Mouse (Mus musculus): ENCODE data around the gene Ankrd11. TPM values are rescaled to one million over a fixed set of nuclear protein-coding genes. Genes with fewer than 3 reads are reported as not detected.

Gene Ankrd11
- total RNA-seq, 2 experiments from 2014 or later, result 146 to 151 TPM

GRCm38 (mm10) chr8:122942803-122943713 lies 99.0 kb downstream of the Ankrd11 start:
- peak in 1 of 2 experiments; percentile 43 for DNase-seq (ENCODE audit: low spot score in 2 of 2)
- intact Hi-C loops (cut with DNase I), result no loop called here

- intact Hi-C loops (cut with DNase I), result no loop called here
- no peak for DNase-seq (ENCODE audit: low spot score in 2 of 2)
Measured at GRCm38 (mm10) chr8:122938591-122938990, 103.5 kb downstream of the Ankrd11 start.

- DNase-seq (ENCODE audit: low spot score in 2 of 2), result no peak
- intact Hi-C loops (cut with DNase I), result no loop called here
Measured at GRCm38 (mm10) chr8:122938170-122938569, 103.9 kb downstream of the Ankrd11 start.

GRCm38 (mm10) chr8:122937545-122938053 lies 104.5 kb downstream of the Ankrd11 start:
- no peak for DNase-seq (ENCODE audit: low spot score in 2 of 2)
- intact Hi-C loops (cut with DNase I), result no loop called here

- intact Hi-C loops (cut with DNase I), result no loop called here
- no peak for DNase-seq (ENCODE audit: low spot score in 2 of 2)
Measured at GRCm38 (mm10) chr8:122935912-122936311, 106.2 kb downstream of the Ankrd11 start.

- intact Hi-C loops (cut with DNase I), result no loop called here
- no peak for DNase-seq (ENCODE audit: low spot score in 2 of 2)
Measured at GRCm38 (mm10) chr8:122935118-122935517, 107.0 kb downstream of the Ankrd11 start.

- no peak for DNase-seq (ENCODE audit: low spot score in 2 of 2)
Measured at GRCm38 (mm10) chr8:122933973-122934372, 108.1 kb downstream of the Ankrd11 start.

GRCm38 (mm10) chr8:122932561-122932959 lies 109.5 kb downstream of the Ankrd11 start:
- intact Hi-C loops (cut with DNase I), result loop anchor here (5.0 kb wide), 2 partner anchors 55 to 110 kb away; partner anchors contain the start of gene Ankrd11
- no peak for DNase-seq (ENCODE audit: low spot score in 2 of 2)

More at GRCm38 (mm10) chr8:122933973-122934372, 108.1 kb downstream of the Ankrd11 start:
- intact Hi-C loops (cut with DNase I), result loop anchor here (5.0 kb wide), 2 partner anchors 53 to 108 kb away; partner anchors contain the start of gene Ankrd11

- intact Hi-C loops (cut with DNase I), result loop anchor here (5.0 kb wide), 2 partner anchors 55 to 110 kb away; partner anchors contain the start of gene Ankrd11
- peak; percentile 80 to 88 for DNase-seq (ENCODE audit: low spot score in 2 of 2)
Measured at GRCm38 (mm10) chr8:122931834-122932560, 110.1 kb downstream of the Ankrd11 start.

- DNase-seq (ENCODE audit: low spot score in 2 of 2), result peak; percentile 39 to 51
Measured at GRCm38 (mm10) chr8:122928631-122929224, 113.3 kb downstream of the Ankrd11 start.

GRCm38 (mm10) chr8:122927841-122928240 lies 114.2 kb downstream of the Ankrd11 start:
- no peak for DNase-seq (ENCODE audit: low spot score in 2 of 2)
- intact Hi-C loops (cut with DNase I), result no loop called here

More at GRCm38 (mm10) chr8:122928631-122929224, 113.3 kb downstream of the Ankrd11 start:
- intact Hi-C loops (cut with DNase I), result no loop called here

- intact Hi-C loops (cut with DNase I), result no loop called here
- DNase-seq (ENCODE audit: low spot score in 2 of 2), result no peak
Measured at GRCm38 (mm10) chr8:122926782-122927181, 115.3 kb downstream of the Ankrd11 start.

GRCm38 (mm10) chr8:122925939-122926722 lies 115.9 kb downstream of the Ankrd11 start:
- intact Hi-C loops (cut with DNase I), result no loop called here
- DNase-seq (ENCODE audit: low spot score in 2 of 2), result no peak

GRCm38 (mm10) chr8:122924091-122924490 lies 118.0 kb downstream of the Ankrd11 start:
- no peak for DNase-seq (ENCODE audit: low spot score in 2 of 2)
- intact Hi-C loops (cut with DNase I), result no loop called here

GRCm38 (mm10) chr8:122923431-122924090 lies 118.5 kb downstream of the Ankrd11 start:
- intact Hi-C loops (cut with DNase I), result no loop called here
- no peak for DNase-seq (ENCODE audit: low spot score in 2 of 2)

GRCm38 (mm10) chr8:122922945-122923344 lies 119.1 kb downstream of the Ankrd11 start:
- intact Hi-C loops (cut with DNase I), result no loop called here

GRCm38 (mm10) chr8:122920890-122921289 lies 121.2 kb downstream of the Ankrd11 start:
- intact Hi-C loops (cut with DNase I), result no loop called here
- no peak for DNase-seq (ENCODE audit: low spot score in 2 of 2)

More at GRCm38 (mm10) chr8:122922945-122923344, 119.1 kb downstream of the Ankrd11 start:
- no peak for DNase-seq (ENCODE audit: low spot score in 2 of 2)

- intact Hi-C loops (cut with DNase I), result no loop called here
- DNase-seq (ENCODE audit: low spot score in 2 of 2), result no peak
Measured at GRCm38 (mm10) chr8:122918438-122919107, 123.5 kb downstream of the Ankrd11 start.
